Mouse (Mus musculus): ENCODE data around the gene Flvcr1.
"Not testable (repeated sequence)": the region's sequence is repeated elsewhere in the genome, so short reads cannot be mapped to it uniquely, and the experiment has no call there.

Flvcr1 gene

DNA sequence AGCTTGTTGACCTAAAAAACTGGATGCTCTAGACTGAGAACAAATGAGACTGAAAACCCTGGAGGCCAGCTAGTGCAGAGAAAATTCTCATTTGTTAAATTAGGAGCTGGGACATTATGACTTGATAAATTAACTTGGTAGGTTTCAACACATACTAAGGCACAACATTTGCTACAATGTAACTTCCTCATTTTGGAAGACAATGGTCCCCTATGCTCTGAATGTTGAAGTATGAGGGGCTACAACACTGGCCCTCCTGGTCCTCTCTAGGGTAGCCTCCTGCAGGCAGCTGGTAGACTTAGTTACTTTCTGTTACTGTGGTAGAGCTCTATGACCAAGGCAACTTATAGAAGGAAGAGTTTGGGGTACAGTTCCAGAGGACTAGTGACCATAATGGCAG lies 15.4 kb upstream of the Flvcr1 start:
- no peak for DNase-seq (ENCODE audit: low spot score)

DNA sequence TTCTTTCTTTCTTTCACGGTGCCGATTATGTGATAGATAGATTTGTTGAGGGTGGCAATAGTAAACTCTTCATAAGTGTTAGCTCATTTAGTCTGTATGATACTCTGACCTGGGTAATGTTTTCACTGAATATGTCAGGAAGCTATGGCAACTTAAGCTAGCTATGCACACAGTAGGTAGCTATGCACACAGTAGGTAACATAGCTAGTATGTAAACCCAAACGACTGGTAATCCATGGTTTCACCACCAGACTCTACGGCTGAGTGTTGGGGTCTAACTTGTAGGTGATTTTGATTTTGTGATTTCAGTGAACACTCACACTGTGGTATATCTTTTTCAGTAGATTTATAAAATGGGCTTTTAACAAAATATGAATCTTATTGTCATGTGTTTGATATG lies 12.0 kb upstream of the Flvcr1 start:
- DNase-seq (ENCODE audit: low spot score), result no peak

DNA sequence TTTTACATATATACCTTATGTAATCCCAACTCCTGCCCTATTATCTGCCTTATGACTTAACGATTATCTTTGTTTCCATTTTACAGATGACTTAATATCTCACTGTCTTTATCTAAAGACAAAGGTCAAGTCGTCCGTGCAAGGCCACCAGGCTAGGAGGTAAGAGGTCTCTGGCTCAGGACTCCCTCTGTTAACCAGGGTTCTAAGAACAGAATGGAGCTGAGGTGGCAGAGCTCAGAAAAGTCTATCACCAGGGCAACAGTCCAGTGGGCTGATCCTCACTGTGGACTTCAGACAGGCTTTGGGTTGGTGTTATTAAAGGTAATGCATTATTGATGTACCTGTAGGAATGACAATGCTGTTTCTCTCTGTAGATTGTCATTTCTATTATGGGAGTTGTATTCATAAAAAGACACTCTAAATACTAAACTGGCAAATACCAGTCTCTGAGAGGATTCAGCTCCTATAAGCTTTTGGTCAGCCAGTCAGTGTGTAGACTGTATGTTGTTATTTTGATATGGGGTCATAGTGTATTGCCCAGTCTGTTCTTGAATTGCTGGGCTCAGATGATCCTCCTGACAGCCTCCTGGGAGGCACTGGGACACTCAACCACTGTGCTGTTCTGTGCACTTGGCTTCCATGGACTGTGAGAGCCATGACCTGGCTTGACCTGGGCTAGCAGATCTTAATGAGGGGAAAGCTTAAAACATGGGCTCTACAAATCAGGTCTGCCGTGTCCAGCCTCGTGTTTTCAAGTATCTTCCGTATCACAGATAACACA lies 10.8 kb upstream of the Flvcr1 start, which contains the start of gene Spata45:
Spata45 (plus strand) TSS at position 86 of the 781 bp plus-strand sequence.
- DNase-seq (ENCODE audit: low spot score), result no peak

DNA sequence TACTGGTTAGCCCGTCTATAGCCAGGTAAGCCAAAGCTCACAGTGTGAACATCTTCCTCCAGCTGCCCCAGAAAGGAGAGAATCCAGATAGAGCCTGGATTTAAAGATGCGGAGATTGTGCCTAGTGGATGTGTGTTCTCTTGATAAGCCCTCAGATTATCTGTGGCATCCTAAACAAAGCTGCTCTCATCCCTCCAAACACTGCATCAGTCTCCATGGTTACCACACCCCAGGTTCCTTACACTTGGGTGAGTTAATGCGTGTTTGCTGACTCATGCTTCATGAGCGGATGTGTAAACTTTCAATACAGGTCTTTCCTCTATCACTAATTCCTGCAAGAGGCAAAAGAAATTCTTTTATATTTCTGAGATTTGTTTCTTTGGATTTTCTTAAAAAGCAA lies 9.7 kb upstream of the Flvcr1 start:
- DNase-seq (ENCODE audit: low spot score), result no peak

DNA sequence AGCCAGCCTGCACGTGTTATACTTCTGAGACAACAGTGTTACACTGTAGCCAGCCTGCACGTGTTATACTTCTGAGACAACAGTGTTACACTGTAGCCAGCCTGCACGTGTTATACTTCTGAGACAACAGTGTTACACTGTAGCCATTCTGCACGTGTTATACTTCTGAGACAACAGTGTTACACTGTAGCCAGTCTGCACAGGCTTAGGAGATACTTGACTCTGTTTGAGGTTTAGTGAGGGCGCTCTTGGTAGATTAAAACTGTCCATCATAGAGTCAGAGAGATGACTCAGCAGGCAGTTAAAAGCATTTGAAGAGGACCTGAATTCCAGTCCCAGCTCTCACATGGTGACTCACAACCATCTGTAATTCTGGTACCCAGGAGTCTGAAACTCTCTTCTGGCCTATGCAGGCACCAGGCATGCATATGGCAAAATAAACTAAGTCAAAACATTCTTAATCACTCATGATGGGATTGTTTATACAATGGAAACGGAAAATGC lies 5.0 kb upstream of the Flvcr1 start:
- DNase-seq (ENCODE audit: low spot score), result not testable (repeated sequence)

DNA sequence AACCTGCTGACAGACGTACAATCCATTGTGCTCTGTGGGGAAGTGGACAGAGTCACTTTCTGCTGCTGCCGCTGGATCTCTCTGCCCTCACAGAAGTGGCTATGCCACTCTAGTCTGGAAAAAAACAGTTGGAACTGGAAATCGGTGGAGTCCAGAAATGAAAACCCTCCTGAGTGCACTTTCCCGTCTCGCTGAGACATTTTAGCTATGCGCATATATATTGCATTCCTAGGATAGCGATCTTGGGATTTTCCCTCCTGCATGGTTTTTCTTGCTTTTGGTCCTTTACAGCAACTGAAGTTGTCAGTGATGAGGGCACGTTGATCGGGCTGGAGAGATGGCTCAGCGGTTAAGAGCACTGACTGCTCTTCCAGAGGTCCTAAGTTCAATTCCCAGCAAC lies 4.2 kb upstream of the Flvcr1 start:
- DNase-seq (ENCODE audit: low spot score), result no peak

DNA sequence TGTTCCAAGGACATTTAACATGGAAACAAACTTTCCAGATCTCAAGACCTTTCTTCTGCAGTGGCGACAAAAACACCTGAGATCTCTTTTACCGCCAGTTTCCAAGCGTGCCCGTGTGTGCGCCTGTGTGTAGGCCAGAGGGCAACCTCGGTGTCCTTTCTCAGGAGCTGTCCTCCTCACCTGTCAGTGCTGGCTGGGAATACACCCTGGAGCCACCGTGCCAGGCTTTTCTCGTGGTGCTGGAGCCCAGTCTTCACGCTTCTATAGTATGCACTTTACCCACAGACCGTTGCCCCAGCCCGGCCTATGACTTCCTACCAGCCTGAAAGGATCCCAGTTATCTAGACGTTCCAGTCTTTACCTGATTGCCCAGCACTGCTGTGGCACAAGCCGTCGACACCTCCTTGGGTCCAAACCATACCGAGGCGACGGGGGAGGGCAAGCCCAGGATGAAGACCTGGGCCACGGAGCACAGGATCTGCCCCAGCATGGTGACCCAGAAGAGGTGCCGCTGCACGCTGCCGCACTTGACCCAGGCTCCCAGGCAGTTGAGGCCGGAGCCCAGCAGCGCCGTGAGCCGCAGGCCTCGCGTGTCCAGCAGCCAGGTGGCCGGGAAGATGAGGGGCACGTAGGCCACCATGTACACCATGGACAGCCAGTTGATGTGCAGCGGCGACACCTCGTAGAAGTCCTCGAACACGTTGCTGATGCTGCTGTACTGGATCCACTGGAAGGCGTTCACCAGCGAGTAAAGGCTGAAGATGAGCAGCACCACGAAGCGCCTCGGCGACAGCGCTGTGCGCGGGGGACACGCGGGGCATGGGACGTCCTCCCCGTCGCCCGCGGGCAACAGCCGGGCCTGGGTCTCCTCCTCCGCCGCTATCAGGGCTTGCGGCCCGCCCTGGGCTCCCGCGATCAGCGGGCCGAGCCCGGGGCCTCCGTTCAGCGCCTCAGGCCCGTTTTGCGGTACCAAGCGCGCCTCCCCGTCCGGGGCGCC lies 644 bp downstream of the Flvcr1 start:
- DNase-seq (ENCODE audit: low spot score), result peak; percentile 28

DNA sequence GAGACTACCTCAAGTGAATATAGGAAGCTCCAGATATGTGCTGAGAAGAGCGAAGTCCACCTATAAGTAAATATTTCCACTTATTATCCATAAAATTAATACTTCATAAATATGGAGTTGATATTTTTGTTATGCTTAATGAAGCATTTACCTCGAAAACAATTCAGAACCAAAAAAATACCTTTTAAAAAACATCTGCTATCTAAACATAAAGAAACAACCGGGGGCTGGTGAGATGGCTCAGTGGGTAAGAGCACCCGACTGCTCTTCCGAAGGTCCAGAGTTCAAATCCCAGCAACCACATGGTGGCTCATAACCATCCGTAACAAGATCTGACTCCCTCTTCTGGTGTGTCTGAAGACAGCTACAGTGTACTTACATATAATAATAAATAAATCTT lies 2.2 kb downstream of the Flvcr1 start:
- DNase-seq (ENCODE audit: low spot score), result not testable (repeated sequence)

DNA sequence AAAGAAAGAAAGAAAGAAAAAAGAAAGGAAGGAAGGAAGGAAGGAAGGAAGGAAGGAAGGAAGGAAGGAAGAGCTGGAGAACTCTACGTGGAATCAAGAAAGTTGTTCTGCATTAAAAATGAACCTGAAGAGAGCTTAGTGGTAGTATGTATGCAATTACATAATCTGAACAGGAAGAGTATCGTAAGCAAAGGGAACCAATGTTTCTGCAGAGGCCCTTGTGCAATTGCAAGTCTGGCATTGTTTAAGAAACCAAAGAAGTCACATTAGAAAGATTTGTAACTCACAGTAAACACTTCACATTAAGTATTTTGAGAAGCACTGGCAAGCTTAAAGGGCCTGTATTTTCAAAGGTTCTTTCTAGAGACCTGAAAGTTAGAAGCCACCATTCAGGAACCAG lies 2.8 kb downstream of the Flvcr1 start:
- DNase-seq (ENCODE audit: low spot score), result no peak

DNA sequence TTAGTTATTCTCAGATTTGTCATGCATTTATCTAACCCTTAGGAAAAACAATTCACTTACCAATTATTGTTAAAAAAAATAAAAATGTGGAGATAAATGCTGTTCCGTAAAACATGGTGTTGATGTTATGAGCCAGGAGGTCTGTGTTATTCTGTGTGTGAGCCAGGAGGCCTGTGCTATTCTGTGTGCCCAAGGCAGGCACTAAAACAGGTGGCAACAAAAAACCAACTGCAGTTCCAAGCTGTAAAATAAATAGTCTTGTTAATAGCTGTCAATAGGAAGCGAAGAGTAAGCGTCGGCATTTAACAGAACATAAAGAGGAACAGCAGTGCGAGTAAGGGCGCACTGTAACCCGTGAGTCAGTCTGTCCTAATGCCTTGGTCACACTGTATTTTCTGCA lies 4.9 kb downstream of the Flvcr1 start:
- no peak for DNase-seq (ENCODE audit: low spot score)

DNA sequence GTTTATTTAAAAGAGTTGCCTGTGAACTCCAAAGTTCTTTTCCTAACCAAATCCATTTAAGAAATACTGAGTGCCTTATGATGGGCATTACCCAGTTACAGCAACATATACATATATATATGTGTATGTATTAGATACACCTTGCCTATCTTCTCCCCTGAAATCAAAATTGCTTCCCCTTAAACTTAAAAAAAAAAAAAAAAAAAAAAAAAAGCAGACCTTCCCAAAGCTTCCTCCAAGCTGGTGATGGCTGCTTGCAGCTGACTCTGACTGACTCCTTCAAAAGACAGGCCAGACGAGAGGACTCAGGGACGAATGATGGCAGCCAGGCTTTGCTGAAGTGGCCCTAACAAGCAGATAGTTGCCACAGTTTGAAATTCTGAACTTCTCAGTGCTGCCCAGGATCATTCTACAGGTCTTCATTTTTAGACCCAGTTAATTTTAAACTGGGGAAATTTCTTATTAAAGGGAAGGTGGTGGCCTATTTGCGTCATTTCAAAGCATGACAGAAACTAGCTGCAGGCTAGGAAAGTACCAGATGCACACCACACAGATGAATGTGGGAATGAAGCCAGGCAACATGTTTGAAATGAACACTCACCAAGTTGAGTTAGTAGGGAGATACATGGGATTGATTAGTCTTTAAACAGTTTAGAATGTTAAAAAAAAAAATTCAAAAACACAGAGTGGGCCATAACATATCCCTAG lies 5.6 kb downstream of the Flvcr1 start:
- no peak for DNase-seq (ENCODE audit: low spot score)

DNA sequence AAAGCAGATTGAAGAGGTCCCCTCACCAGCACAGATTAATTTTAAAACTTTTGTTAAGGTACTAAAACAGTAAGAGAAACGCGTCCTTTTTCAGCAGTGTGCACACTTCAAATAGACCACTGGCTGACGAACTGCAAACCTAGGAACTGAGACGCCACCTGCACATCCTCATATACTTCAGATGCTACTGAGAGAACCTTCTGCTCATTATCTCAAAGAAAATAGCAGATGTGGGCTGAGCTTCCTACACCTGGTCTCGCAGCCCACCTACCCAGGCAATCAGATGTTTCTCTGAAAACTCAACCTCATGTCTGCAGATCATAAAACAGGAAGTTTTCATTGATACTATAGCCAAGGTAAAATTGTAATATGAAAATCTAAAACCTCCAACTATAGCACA lies 6.2 kb downstream of the Flvcr1 start:
- no peak for DNase-seq (ENCODE audit: low spot score)

DNA sequence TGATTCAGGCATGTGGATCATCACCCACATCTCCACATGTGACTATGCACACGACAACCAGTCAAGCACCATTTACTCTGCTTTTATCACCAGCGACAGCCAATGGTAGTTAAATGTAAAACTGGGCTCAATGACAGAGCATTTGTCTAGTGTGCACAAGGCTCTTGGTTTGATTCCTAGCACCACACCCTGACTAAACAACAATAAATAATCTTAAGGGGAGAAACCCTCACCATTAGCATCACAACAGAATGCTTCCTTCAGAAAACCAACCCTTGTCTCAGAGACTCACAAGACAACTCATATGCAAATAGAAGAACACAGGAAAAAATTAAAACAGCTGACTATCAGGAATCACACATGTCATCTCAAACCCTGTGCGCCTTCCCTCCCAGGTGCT lies 11.7 kb downstream of the Flvcr1 start:
- no peak for DNase-seq (ENCODE audit: low spot score)

DNA sequence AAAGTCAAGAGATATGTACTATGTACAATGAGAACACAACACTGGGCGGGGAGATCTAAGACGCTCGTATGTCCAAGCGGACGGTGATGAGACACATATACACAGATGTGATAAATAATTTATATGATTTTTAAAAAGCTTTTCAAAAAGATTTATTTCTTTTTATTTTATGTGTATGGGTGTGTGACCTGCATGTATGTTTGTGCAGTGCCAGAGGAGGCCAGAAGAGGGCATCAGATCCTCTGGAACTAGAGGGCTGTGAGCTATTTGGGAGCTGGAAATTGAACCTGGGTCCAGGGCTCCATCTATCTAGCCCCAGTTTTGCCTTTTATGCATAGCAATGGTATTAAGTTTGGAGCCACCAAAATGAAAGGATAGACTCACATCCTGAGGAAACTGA lies 17.3 kb downstream of the Flvcr1 start:
- DNase-seq (ENCODE audit: low spot score), result no peak

DNA sequence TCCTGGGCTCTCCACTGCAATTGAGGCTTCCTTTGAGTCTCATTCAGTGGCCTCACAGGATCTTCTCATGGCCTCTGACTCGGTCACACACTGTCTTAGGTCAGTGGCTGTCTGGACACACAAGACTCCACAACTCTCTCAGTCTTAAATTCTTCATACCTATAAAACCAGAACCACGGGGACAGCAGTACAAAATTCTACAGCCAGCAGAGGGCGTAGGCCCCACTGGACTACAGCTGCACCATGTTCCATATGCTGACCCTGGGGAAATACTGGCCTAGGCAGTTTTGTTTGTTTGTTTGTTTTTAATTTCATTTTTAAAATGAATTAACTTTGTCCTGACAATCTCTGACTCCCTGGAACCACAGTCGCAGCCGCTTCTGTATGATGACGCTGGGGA lies 23.8 kb downstream of the Flvcr1 start:
- DNase-seq (ENCODE audit: low spot score), result no peak

DNA sequence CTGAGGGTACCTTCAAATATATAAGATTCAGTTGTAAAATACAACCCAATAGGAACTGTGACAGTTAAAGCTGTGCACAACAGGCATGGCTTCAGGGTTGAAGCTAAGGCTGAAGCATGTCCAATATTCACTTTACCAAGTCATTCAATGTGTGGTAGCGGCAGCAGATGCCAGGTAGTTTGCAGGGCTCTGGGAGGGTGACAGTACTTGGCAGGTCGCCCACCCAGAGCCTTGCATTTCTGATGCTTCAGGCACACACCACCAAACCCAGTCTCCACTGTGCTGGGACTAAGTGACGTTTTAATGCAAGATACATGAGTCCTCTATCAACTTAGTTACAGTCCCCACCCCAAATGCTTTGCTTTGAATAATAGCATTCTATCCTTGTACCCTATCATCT lies 25.3 kb downstream of the Flvcr1 start:
- DNase-seq (ENCODE audit: low spot score), result no peak

DNA sequence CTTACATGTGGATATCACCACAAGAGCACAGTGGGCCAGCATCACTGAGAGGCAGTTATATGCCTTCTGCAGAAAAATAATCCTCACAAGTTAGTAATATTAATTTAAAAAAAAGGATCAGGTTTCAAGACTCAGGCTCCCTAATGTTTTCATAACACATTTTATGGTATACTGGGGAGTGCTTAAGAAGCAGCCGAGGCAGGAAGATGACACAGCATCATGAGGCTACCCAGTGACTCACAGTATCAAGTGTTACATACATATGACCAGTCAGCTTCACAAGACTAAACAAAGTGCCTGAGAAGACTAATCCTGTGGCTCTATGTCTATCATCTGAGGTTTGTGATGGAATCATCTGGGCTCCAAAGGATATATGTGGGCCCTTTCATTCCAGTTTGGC lies 27.9 kb downstream of the Flvcr1 start:
- no peak for DNase-seq (ENCODE audit: low spot score)

DNA sequence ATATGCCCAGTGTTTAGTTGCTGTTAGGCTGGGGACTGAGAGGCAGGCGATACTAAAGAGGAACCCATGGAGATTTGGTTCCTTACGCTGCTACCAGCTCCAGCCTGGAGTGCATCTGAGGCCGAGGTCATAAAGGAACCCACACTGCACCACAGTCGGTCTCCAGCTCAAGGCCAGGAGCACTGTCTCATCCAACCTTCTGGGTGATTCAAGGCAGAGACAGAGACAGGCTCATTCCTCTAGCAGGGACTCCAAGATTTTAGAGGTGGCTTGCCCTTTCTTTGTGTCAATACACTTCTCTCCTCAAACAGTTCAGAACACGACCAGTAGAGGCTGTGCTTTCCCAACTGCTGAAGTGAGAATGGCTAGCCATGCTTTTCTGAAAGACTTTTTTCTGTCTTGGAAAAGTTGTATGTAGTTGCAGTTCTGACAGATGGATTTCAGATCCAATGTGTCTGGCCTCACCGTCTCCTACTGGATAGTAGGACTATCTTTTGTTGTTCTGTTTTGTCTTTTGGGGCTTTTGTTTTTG lies 29.5 kb downstream of the Flvcr1 start:
- DNase-seq (ENCODE audit: low spot score), result no peak

DNA sequence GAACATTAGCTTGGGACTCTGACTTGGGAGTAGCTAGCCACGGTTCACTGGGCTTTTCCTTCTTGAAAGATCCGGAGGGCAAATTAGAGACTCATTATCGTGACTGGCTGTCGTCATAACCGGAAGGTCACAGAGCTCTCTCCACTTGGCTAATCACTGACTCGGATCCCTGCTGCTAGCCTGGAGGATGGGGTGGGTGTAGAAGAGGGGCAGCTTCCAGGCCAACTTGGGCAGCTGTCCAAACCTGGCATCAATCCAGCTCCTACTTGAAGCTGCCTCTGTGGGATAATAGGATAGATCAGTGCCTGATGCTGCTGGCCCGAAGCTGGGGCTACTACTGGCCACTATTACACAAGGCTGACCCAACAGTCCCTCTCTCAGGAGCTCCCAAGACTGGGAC lies 30.4 kb downstream of the Flvcr1 start:
- DNase-seq (ENCODE audit: low spot score), result peak; percentile 8

DNA sequence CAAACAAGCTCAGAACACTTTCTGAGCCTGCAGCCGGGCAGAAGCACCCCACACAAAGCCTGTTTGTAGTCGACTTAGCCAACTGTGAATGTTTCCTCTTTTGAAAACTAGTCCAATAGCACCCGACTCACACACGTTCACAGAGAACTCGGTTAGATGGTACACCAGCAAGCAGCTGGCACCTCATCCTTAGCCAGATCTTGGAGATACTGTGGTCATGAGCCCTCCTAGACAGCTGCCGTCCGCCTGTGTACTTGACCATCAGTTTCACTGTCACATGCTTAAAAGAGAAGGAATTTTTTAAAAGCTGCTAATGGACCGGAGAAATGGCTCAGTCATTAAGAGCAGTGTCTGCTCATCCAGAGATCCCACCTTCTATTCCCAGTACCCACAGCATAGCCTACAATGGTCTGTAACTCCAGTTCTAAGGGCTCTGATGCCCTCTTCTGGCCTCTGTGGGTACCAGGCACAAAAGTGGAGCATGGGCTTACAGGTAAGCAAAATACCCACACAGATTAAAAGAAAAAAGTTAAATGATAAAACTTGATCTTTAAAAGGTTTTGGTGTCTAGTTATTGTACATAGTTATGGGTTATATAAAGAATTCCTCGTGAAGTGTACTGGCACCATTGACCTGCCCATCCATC lies 36.4 kb downstream of the Flvcr1 start:
- DNase-seq (ENCODE audit: low spot score), result no peak

DNA sequence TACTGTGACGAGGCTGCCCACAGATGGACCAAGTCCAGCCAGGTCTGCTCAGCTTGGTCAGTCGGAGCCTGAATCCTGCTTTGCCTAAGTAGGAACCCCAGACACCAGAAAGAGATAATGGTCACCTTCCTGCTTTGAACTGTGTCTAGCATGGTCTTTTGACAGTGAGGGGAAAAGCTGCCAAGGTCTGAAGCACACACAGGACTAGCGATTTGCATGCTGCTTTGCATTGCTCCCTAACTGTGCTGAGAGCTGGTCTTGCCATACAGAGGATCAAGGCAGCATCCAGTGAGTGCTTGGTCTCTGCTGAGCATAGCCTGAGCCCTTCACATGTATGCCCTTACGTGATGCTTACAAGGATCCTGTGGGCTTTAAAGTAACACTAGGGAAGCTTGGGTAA lies 44.5 kb downstream of the Flvcr1 start:
- DNase-seq (ENCODE audit: low spot score), result no peak

DNA sequence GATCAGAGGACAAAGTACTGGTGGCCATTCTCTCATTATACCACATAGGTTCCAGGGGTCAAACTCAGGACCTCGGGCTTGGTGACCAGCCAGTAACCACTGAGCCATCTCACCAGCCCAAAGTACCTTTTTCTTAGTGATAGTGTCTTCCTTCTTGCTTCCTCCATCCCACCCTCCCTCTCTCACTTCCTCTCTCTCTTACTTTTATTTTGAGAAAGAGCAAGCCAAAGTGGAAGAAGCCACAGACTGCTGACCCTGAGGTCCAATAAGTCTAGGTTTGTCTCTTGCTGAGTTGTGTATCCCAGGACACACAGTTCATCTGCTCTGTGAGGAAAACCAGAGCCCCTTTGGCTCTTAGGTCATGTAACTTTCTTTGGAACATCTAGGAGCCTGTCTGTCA lies 45.5 kb downstream of the Flvcr1 start:
- no peak for DNase-seq (ENCODE audit: low spot score)

All from urinary bladder, postnatal 25 days (tissue).